Mouse (Mus musculus) hindbrain, postnatal 0 days (tissue): ENCODE measurements around the gene A630095N17Rik. TPM values are rescaled to one million over a fixed set of nuclear protein-coding genes. Genes with fewer than 3 reads are reported as not detected.
"Not testable (repeated sequence)": the region's sequence is repeated elsewhere in the genome, so short reads cannot be mapped to it uniquely, and the experiment has no call there.

ENCODE experiments used
- ATAC-seq: fragments of 200-750 bp; cut with Nextera tagmentation; 2 replicates; pipeline ENCODE4 v1.8.0; 2017; ENCODE audit warnings: mild to moderate bottlenecking, moderate TSS enrichment, moderate library complexity
- DNase-seq: peaks from one replicate; pipeline ENCODE4 v3.0.0-alpha.2; 2015; ENCODE audit warnings: low spot score
- H3K27ac ChIP-seq: fragments of 300-500 bp; sonication (generic); 2 replicates; pipeline ENCODE4 v1.5.1; 2014; ENCODE audit warnings: mild to moderate bottlenecking
- H3K27me3 ChIP-seq: fragments of 300-500 bp; sonication (generic); 2 replicates; pipeline ENCODE4 v1.6.1; 2014; ENCODE audit warnings: low read length, mixed read lengths; ENCODE audit not compliant: insufficient read depth
- H3K36me3 ChIP-seq: fragments of 300-500 bp; sonication (generic); 2 replicates; pipeline ENCODE4 v1.6.1; 2014; ENCODE audit warnings: low read length, mixed read lengths; ENCODE audit not compliant: insufficient read depth
- H3K4me1 ChIP-seq: fragments of 300-500 bp; sonication (generic); 2 replicates; pipeline ENCODE4 v1.6.1; 2014; ENCODE audit warnings: antibody characterized with exemption, low read length, mixed read lengths; ENCODE audit not compliant: insufficient read depth
- H3K4me2 ChIP-seq: fragments of 300-500 bp; sonication (generic); 2 replicates; pipeline ENCODE4 v1.6.1; 2014; ENCODE audit warnings: low read depth, mild to moderate bottlenecking, low read length, moderate library complexity, mixed read lengths
- H3K4me3 ChIP-seq: fragments of 300-500 bp; sonication (generic); 2 replicates; pipeline ENCODE4 v1.5.1; 2014; ENCODE audit warnings: low read length
- H3K9ac ChIP-seq: fragments of 300-500 bp; sonication (generic); replicated peaks from 2 replicates; pipeline ENCODE4 v1.6.1; 2014; ENCODE audit warnings: mild to moderate bottlenecking, low read length, moderate library complexity, mixed read lengths
- H3K9me3 ChIP-seq: fragments of 300-500 bp; sonication (generic); 2 replicates; pipeline ENCODE4 v1.6.1; 2016; ENCODE audit warnings: low read length, mixed read lengths
- CTCF ChIP-seq: IDR thresholded peaks from 2 replicates; pipeline ENCODE4 v1.5.1; 2016; ENCODE audit warnings: antibody characterized with exemption, control low read depth, low read depth
- WGBS: fragments of 180-500 bp; shearing (Covaris S2); extraction: QIAGEN DNeasy Blood & Tissue Kit; methylation state at CpG from one replicate; pipeline ENCODE4 v1.1.7; 2014; 5-methylcytosine and 5-hydroxymethylcytosine counted together
- polyA plus RNA-seq: library from polyadenylated mRNA; unstranded; fragments of >200 nt; fragmentation: Nextera tagmentation; extraction: Ambion mirVana; gene quantifications from 2 replicates; pipeline ENCODE4 v1.2.1, GENCODE M21; 2015
- total RNA-seq: library from RNA; depleted of rRNA; stranded (reverse); fragments of >200 nt; gene quantifications from 2 replicates; pipeline ENCODE4 v1.2.3, GENCODE M21; 2014

Gene A630095N17Rik
- total and polyA plus RNA-seq, 2 experiments from 2014 or later, result 0.31 TPM; not detected in 1

DNA sequence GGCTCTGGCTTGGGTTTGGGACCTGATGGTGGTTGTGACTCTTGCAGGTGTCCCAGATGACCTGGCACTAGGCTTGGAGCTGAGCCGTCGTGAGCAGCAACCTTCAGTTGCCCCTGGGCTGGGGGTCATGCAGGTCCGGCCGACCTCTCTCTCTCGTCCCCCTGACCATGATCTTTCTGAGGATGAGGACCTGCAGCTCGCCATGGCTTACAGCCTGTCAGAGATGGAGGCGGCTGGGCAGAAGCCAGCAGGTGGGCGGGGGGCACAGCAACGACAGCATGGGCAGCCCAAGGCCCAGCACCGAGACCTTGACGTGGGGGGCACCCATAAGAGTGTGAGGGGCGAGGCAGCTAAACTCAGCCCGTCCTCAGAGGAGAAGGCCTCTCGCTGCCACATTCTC lies 11.5 kb upstream of the A630095N17Rik start:
- ATAC-seq (no peak), DNase-seq (no peak)
- Histone ChIP-seq H3K4me1 (no peaks in the 10 kb centered on the region), H3K27me3 (no peaks in the 10 kb centered on the region), H3K9ac (no peak overlapping the region), H3K4me3 (no peak overlapping the region), H3K27ac (no peak overlapping the region), H3K4me2 (no peak overlapping the region), H3K36me3 (peaks cover 13% of the 10 kb centered on the region; the same call in 1 of the 2 replicates), H3K9me3 (no peaks in the 10 kb centered on the region)
- 90% methylated on average over 14 of the region's 14 CpGs for WGBS
- TF ChIP-seq CTCF, result no peak

DNA sequence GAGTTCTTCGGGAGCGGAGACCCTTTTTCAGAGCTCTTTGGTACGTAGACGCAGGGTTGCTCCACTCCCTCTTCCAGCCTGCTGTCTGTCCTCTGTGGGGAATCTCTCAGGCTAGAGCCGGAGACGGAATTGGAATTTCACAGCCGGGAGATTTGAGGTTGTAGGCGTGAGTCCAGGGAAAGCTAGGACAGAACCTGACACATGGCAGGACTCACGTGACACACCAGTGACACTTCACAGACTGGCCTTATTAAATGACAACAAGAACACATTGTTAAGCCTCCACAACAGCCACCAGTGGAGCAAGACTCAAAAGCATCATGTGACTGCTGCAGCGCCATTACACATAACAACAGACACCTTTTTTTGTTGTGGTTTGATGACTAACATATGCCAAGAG lies 7.7 kb upstream of the A630095N17Rik start:
- DNase-seq (no peak), ATAC-seq (no peak)
- H3K9ac ChIP-seq, result no peak overlapping the region
- H3K27me3 ChIP-seq, result no peaks in the 10 kb centered on the region
- no peaks in the 10 kb centered on the region for H3K9me3 ChIP-seq
- H3K4me1 ChIP-seq, result 0 out of 2 replicates have a peak, but pooled peaks cover 5% of the 10 kb centered on the region
- 78% methylated on average over 10 of the region's 10 CpGs for WGBS
- H3K36me3 ChIP-seq, result peaks cover 13% of the 10 kb centered on the region; the same call in 1 of the 2 replicates
- no peak for TF ChIP-seq CTCF
- no peak overlapping the region for H3K27ac ChIP-seq
- no peak overlapping the region for H3K4me2 ChIP-seq
- H3K4me3 ChIP-seq, result no peak overlapping the region

DNA sequence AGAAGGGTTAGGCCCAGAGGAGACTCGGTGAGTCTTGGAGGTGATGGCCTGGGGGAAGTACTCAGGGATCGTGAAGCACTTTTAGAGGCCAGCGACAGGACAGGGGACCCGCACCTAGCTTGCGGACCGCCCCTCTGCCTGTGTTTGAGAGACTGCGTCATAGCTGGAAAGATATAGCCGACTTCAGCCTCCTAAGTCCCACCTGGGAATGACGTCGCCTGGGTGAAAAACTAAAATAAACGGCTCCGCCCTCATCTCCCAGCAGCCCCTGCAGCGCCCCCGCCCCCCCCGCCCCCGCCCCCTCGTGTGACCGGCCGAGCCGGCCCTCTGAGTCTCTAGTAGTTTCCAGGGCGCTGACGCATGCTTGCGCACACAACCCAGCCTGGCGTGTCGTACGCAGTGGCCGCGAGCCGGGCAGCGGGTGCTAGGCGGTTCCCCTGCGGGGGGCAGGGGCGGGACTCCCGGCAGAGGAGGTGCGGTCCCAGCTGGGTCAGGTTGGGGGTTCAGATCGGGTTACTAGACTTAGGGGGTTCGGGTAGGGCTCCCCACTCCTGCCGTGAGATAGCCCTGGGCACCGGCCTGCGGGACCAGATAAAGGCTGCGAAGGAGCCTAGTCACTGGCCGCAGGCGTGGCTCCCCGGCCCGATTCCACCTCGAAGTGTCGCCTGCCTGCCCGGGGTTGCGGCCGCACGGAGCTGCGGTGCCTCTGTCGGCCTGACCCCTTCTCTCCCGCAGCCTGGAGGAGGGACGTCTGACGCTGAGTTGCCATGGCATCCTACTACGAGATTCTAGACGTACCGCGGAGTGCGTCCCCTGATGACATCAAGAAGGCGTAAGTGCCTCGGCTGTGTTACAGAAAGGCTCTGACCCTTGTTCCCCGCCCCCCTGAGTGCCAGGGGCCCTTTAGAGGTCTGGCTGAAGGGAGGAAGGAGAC lies 4.5 kb upstream of the A630095N17Rik start, which contains the start of gene Dnajb2:
Dnajb2 (plus strand) TSS at position 290 of the 934 bp plus-strand sequence.
- 1% methylated on average over 62 of the region's 64 CpGs for WGBS
- peak within 1 kb of the TSS; percentile 96 for H3K4me2 ChIP-seq
- DNase-seq (peak; percentile 85), ATAC-seq (peak; percentile 90)
- H3K4me3 ChIP-seq, result peak within 1 kb of the TSS; percentile 67
- H3K27ac ChIP-seq, result peak within 1 kb of the TSS; percentile 85
- H3K4me1 ChIP-seq, result 0 out of 2 replicates have a peak, but pooled peaks cover 6% of the 10 kb centered on the region
- no peaks in the 10 kb centered on the region for H3K9me3 ChIP-seq
- peak within 1 kb of the TSS; percentile 84 for H3K9ac ChIP-seq
- no peaks in the 10 kb centered on the region for H3K27me3 ChIP-seq
- TF ChIP-seq CTCF, result no peak
- no peaks in the 10 kb centered on the region; the same call in 1 of the 2 replicates for H3K36me3 ChIP-seq

DNA sequence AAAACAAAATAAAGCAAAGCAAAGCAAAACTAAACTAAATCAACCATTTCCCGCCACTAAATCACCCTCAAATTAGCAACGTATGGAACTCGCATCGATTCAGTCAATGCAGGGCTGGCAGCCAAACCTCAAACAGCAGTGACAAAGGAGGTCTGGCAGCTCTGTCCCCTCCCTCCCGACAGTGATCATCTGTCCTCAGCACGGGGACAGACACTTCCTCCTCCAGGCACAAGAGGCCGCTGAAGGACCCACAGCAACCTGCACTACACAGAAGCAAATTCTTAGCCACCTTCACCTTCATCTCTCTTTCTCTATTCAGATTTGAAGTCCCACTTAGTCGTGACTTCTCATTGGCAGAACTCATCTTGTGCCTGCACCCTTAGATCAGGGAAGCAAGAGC lies 2.7 kb upstream of the A630095N17Rik start:
- Histone ChIP-seq H3K9ac (no peak overlapping the region), H3K36me3 (no peaks in the 10 kb centered on the region; the same call in 1 of the 2 replicates), H3K9me3 (no peaks in the 10 kb centered on the region), H3K27me3 (no peaks in the 10 kb centered on the region), H3K4me2 (peak overlapping the region; percentile 24; the same call in 1 of the 2 replicates), H3K4me1 (0 out of 2 replicates have a peak, but pooled peaks cover 6% of the 10 kb centered on the region), H3K4me3 (no peak overlapping the region), H3K27ac (no peak overlapping the region)
- ATAC-seq (peak; percentile 68), DNase-seq (peak; percentile 87)
- TF ChIP-seq CTCF, result peak; percentile 87
- under 1% methylated on average over 8 of the region's 8 CpGs for WGBS

DNA sequence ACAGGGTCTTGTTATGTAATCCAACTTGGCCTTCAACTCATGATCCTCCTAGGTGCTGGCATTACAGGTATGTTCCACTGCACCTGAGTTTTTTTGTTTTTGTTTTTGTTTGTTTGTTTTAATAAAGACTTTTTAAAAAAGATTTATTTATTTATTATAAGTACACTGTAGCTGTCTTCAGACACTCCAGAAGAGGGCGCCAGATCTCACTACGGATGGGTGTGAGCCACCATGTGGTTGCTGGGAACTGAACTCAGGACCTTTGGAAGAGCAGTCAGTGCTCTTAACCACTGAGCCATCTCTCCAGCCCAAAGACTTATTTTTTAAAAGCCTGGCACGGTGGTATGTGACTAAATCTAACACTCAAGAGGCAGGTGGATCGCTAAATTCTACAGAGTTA lies 587 bp upstream of the A630095N17Rik start:
- H3K4me1 ChIP-seq, H3K4me3 ChIP-seq, H3K4me2 ChIP-seq, H3K27ac ChIP-seq, H3K27me3 ChIP-seq, H3K9me3 ChIP-seq, DNase-seq, H3K9ac ChIP-seq, ATAC-seq, H3K36me3 ChIP-seq: not testable (repeated sequence)
- 69% methylated on average over 4 of the region's 4 CpGs for WGBS
- peak; percentile 15; the same call in 1 of the 2 replicates for TF ChIP-seq CTCF

DNA sequence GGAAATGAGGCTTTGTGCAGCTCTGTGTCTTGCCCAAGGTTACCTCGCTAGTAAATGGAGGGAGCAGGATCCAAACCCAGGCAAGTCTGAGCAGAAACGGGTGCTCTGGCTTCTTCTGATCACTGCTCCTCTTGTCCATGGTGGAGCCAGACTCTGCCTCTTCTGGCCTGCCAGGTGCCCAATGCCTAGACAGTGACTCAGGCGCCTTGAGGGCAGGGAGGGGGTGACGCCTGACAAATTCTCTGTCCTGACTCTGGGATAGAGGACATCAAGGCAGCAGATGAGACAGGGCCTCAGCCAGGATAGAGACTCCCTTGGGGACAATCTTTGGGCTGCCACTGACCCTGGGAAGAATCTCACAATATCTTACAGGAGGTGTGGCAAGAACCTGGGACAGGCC lies 678 bp downstream of the A630095N17Rik start:
- no peak overlapping the region for H3K27ac ChIP-seq
- H3K4me2 ChIP-seq, result no peak overlapping the region
- 0 out of 2 replicates have a peak, but pooled peaks cover 4% of the 10 kb centered on the region for H3K4me1 ChIP-seq
- no peak overlapping the region for H3K4me3 ChIP-seq
- DNase-seq, result no peak
- H3K27me3 ChIP-seq, result no peaks in the 10 kb centered on the region
- no peaks in the 10 kb centered on the region for H3K9me3 ChIP-seq
- TF ChIP-seq CTCF, result no peak
- no peak for ATAC-seq
- 85% methylated on average over 4 of the region's 4 CpGs for WGBS
- H3K36me3 ChIP-seq, result no peaks in the 10 kb centered on the region
- no peak overlapping the region for H3K9ac ChIP-seq
